Mouse (Mus musculus) lung, postnatal 36 days (tissue): ENCODE measurements around the gene Dnah6.

Experiments
- DNase-seq: peaks from one replicate; pipeline ENCODE4 v3.0.0; 2022; ENCODE audit warnings: mixed read lengths

The Dnah6 gene

DNA sequence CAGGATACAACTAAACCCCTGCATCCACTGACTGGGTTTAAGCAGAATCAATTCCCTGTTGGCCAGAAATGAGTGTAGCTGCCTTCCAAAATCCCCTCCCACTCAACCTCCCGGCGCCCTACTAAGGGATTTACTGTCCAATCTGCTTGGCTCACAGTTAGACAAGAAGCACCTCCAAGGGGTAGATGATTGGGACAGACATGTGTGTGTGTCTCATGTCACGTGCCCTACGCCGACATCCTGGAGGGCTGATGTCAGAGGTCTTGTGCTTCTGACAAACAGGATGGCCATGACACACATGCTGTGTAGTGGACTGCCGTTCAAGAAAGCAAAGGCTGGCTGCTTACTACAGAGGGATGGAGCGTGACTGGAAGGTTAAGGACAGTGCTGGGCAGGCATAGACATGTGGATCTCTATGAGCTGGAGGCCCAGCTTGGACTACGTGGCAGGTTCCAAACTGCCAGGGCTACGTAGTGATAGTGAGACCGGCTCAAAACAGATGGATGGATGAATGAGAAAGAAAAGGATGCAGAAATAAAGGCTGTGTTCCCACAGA, 202.6 kb downstream of the Dnah6 start:
- DNase-seq: no peak

DNA sequence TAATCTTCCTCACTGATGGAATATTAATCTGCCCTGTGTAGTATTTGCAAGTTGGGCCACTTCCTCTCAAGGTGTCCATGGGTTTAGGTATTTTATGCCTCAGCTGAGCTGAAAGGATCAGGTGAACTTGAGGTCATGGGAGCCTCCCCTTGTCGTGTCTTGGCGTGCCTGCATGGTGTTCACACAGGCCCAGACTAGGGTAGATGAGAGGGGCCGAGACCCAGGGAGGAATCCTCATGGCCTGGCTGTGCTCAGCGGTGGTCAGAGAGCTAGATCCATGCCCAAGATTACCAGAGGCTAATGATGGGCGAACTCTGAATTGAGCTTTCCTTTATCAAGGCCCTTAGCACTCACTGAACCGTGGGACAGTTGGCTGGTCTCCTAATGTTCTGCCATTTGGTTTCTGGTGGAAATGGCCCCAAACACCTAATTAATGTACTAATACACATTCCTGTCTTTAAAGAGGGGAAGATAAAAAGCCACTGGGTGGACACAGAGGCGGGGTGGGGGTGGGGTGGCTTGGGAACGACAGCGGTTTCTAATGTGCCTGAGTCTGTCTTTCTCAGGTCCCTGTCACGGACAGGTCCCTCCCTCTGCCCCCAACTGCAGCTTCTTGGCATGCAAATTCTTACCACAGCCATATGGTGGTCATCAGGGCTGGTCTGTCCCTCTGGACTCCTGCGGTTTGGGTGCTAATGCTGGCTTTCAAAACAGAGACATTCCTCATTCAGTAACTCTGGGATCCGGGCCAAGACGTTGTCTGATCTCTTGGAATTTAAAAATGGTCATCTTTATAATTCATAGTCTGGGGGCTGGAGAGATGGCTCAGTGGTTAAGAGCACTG, 206.9 kb downstream of the Dnah6 start:
- peak; percentile 80 for DNase-seq

DNA sequence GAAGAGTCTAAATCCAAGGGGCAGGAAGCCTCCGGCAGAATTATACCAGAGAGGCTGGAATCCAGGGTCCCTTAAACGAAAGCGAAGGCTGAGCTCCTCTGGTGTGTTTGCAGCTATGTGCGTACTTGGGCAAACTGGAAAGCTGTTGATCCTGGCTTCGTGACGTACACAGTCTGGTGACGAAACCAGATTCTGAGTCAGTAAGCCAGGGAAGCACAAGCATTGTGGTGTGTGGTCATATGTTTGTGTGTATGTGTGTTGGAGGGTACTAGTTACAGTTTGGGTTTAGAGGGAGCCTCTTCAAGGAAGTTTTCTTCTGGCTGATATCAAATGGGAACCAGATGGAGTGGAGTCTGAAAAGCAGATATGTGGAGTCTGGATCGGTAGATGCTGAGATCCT, 208.5 kb downstream of the Dnah6 start:
- peak; percentile 54 for DNase-seq

DNA sequence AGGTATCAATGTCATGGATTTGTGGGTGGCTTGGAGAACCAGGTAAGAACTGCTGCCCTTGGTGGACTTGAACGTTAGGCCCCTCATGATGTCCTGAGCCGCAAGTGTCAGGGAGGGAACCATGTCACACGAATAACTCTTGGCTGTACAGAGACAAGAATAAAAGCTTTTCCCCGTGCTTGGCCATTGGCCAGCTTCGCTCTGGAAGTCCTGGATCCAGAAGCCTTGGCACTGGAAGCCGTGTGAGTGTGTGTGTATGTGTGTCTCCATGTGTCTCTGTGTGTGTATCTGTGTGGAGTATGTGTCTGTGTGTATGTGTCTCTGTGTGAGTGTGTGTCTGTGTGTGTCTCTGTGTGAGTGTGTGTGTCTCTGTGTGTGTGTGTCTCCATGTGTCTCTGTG, 209.6 kb downstream of the Dnah6 start:
- no peak for DNase-seq

DNA sequence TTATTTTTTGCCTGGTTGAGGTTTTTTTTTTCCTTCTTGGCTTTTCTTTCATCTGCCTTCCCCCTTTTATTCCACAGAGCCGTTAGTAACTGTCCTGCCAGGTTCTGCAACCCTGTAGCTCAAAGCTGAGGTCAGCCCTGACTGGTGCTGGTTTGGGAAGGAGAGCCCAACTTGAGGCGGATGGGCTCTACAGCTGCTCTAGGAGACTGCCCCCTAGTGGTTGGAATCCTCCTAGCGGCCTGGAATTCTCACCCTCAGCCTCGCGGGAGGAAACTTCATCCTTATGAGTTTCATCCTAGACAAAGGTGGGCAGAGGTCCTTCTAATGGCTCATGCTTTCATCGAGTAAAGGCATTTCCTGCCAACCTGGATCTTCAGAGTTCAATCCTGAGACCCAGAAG, 211.4 kb downstream of the Dnah6 start:
- DNase-seq: peak; percentile 90

DNA sequence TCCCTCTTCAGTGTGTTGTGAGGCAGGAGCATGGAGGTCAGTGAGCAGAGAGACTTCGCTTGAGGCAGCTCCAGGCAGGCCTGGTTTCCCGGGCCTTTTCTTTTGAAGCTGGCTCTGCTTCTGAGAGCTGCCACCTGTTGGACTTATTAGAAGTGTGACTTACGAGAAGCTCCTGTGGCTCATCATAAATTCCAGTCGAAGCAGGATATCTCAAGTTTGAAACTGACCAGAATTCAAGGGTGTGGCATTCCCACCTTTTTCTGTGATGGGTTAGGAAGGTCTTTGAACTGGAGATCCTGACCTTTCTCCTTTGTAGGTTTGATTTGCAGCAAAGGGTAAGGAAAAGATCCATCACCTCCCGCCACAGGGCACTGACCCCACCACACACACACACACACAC, 217.8 kb downstream of the Dnah6 start:
- no peak for DNase-seq

DNA sequence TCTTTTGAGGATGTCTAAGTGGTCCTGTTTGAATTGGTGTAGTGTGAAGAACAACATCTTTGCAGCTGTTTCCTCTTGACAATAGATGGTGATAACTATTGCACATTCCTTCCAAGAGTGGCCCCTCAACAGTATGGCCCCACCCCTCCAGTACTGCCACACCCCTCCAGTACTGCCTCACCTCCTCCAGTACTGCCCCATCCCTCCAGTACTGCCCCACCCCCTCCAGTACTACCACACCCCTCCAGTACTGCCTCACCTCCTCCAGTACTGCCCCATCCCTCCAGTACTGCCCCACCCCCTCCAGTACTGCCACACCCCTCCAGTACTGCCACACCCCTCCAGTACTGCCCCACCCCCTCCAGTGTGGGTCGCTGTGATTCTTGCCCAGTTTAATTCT, 219.1 kb downstream of the Dnah6 start:
- DNase-seq: no peak

DNA sequence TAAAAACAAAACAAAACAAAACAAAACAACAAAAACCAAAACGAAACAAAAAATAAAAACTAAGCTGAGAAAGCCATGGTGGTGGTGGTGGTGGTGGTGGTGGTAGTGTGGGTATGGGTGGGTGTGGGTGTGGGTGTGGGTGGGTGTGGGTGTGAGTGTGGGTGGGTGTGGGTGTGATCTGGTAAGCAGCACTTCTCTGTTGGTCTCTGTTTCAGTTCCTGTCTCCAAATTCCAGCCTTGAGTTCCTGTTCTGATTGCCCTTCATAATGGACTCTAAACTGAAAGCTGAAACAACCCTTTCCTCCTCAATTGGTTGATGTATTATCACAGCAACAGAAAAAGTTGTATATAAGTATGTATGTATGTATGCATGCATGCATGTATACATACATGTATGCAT, 222.6 kb downstream of the Dnah6 start:
- no peak for DNase-seq

DNA sequence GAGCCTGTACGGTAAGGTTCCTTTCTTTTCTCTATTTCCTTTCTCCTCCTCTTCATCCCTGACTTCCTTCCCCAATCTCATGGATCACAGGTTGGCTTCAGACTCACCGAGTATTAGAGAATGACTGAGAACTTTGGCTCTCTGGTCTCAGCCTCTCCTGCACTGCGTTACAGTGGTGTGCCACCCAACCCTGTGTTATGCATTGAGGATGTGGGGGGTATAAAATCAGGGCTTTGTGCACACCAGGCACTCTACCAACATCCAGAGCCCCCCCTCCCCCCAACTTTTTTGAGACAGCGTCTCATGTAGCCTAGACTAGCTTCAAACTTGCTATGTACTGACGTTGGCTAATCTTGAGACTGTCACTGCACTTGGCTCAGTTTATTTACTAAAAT, 227.8 kb downstream of the Dnah6 start:
- no peak for DNase-seq

DNA sequence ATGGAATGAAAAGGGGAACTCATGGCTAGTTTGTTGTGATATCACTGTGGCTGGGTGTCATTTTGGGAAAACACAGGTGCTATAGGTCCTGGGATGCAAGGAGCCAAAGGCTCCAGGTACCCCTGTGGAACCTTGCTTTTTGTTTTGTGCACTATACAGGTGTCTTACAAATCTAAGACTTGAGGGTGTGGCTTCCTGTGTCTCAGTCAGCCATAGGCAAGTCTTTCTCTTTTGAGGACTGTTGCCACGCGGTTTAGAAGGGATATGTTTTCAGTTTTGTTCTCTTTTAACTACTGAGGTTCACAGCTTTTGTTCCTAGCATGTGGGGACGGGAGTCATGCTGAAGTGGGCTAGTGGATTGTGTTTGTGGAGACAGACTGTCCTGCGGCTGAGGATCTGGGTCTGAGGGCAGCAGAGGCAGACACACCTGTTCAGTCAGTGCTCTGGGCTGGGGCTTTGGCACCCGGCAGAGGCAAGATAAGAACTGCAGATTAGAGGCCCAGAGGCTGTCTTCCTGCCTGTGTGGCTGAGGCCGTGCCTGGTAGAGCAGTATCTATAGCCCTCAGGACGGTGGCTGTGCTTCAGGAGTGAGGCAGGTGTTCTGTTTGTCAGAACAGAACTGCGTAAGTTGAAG, 228.3 kb downstream of the Dnah6 start:
- DNase-seq: no peak

DNA sequence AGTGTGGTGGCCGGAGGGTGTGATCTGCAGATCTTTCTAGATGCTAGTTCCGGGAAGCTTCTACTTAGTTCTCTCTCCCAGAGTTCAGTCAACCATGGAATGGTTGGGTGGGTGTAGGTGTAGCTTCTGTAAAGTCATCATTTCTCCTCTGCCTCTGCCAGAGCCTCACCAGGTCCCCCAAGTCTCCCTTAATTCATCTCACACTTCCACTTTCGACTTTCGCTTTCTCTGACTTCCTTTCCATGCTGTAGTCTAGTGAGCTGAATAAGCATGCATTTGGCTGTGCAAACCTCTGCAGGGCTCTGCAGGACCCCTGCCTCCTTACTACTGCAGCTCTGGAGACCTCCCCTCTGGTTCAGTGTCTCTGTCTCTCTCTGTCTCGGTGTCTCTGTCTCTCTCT, 231.2 kb downstream of the Dnah6 start:
- no peak for DNase-seq

DNA sequence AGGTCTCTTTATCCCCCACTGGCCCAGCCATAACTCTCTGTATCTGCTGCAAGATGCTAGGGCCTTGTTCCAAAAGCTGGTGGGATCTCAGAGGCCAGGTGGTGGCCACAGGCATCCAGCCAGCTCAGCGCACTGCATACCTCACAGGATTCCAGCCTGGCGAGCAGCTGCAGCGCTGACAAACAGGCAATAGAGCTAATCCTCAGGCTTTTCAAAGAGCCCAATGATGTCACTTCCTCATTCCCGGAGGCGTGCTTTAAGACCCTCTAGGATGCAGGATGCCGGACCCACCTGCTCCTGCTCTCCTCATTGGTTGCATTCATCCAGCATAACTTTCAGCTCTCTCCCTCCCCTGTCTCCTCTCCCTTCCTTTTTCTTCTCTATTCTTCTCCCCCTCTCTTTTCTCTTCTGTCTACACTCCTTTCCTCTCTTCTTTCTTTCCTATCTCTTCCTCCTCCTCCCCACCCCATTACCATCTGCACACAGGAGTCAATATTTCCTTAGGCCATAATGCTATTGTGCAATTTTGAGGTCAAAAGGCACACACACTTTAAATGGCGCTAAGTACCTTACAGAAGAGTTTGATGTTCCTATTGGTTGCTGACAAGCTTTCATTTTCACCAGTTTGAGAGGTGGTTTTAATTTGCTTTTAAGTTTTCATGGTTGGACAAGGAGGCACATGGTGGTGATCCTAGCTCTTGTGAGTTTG, 232.3 kb downstream of the Dnah6 start:
- DNase-seq: peak; percentile 24

DNA sequence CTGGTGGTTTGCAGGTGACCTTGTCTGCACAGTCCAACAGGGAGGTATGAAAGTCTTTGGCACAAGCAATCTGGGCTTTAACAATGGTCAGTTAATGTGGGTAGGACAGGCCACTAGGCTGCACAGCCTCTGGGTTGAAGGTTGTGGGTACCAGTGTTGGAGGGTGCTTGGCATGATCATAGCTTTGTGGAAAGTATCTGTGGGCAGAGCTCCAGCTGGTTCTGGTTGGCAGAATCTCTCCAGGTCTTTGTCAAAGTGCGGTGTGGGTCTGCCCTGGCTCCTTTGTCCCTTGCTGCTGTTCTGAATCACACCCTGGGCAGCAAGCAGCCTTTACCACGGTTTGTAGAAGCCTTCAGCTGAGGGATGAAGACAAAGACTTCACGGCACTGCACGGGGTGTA, 238.9 kb downstream of the Dnah6 start:
- DNase-seq: no peak

DNA sequence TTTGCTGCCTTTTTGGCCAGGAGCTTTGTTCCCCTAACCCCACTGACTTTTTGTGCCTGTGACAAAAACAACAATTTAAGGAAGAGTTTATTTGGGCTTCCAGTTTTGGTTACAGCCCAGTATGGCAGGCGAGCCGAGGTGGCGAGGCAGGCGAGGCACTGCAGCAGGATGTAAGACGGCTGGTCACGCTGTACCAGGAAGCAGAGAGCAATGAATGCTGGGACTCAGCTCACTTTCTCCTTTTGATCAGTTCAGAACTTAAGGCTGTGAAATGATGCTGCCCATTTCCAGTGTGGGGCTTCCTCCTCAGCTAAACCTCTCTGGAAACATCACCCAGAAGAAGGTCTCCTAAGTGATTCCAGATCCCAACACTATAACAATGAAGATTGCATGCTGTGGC, 239.6 kb downstream of the Dnah6 start:
- peak; percentile 46 for DNase-seq

DNA sequence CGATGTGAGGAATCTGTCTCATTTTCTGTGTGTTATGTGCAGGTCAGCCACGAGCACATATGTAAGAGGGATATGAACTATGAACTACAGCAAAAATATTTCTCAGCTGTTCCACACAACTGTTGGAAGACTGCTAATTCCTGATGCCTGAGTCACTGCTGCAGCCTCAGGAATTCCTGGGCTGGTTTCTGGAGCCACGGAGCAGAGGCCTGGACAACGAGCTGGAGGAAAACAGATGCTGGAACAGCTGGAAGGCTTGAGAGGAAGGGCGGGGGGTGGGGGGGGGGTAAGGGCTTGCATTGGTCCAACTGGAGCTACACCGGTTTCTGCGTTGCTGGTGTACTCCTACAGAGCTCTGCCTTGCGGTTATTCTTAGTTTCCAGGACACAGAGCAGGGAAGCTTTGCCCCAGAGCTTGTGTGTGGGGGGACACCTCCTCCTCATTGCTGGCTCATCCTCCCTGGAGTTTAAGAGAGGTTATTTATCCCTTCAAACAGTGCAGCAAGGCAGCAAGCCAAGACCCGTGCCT, 240.3 kb downstream of the Dnah6 start:
- peak; percentile 61 for DNase-seq

DNA sequence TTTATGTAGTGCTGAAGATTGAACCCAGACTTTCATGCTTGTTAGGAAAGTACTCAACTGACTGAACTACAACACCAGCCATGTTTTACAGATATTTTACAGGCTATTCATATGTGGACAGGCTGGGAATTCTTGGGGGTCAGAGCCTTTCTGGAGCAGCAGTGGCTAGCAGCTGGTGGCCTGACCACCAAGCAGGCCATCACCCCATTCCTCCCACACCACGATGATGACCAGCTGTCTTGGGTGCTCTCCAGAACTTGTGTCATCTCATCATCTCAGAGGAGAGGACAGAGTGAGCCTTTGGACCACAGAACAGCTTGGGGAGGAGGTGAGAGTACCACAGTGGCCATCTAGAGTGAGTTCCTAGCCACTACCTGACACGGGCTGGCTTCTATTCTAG, 244.6 kb downstream of the Dnah6 start:
- peak; percentile 39 for DNase-seq

DNA sequence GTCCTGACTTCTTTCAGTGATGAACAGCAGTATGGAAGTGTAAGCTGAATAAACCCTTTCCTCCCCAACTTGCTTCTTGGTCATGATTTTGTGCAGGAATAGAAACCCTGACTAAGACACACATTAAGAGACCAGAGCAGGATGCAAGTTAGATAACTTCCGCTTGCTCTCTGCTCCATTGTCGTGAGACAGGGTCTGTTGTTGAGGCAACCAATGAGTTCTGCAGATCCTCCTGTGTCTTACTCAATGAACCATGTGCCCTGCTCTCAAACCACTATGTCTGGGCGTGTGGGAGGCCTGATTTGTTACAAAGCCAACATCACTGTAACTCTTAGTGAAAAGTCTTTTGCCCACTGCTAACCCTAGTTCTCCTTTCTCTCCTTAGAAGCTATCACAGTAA, 250.4 kb downstream of the Dnah6 start:
- DNase-seq: peak; percentile 40

DNA sequence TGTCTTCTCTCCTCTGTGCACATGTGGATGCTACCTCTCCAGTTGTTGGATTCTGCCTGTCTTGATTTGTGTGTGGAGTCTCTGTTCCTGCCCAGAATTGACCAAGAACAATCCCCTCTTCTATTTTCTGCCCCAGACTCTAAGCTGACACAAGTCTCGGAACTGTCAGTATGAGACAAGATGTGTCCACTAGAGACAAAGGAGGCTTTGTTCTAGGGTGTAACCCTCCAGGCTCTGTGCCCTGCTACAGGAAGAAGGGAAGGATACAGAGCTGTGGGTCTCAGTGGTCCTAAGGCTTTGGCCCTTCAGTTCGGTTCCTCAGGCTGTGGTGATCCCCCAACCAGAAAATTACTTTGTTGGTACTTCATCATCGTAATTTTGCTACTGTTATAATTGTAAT, 251.7 kb downstream of the Dnah6 start:
- no peak for DNase-seq
